ENCODE assay signal across 10 mouse cellular contexts in genomic region chr14:27242253-27242652, GRCm38 (mm10).
DNase-seq lines count a peak whose midpoint lies in the region; ATAC-seq and TF ChIP-seq lines count a peak whose summit lies in the region.
"Had no signal": no experiment of that assay in that cellular context is flagged by ENCODE, and none has a peak within 500 bp of the region (broad histone marks: within the 10 kb centered on the region; RNA-seq: fewer than 3 reads in every experiment).

No protein-coding gene starts in this region.

- 89% methylated on average over 8 of the region's 8 CpGs for WGBS in limb, embryonic 10.5 days
- 74% methylated on average over 8 of the region's 8 CpGs for WGBS in stomach, postnatal 0 days
- 92% methylated on average over 8 of the region's 8 CpGs for WGBS in midbrain, embryonic 16.5 days

- DNase-seq in heart, postnatal 14 days, result peak; percentile 36 to 40
- DNase-seq in limb, embryonic 10.5 days (ENCODE audit: low spot score), result no peak
- DNase-seq in stomach, postnatal 0 days (ENCODE audit: low spot score), result no peak
- DNase-seq in urinary bladder, postnatal 25 days (ENCODE audit: low spot score), result no peak
- DNase-seq: cerebellum, adult 9-11 months had no signal

- H3K4me2 ChIP-seq in stomach, postnatal 0 days (replicated peaks; ENCODE audit: low read depth), result no peak overlapping the region
- no peak overlapping the region for H3K4me2 ChIP-seq in midbrain, embryonic 16.5 days (ENCODE audit: low read length)
- H3K4me2 ChIP-seq: neural tube, embryonic 12.5 days had no signal

- peaks cover 70% of the 10 kb centered on the region for H3K4me1 ChIP-seq in megakaryocyte, embryonic 14.5 days
- peaks cover 14% of the 10 kb centered on the region for H3K4me1 ChIP-seq in limb, embryonic 10.5 days
- no peaks in the 10 kb centered on the region for H3K4me1 ChIP-seq in stomach, postnatal 0 days (replicated peaks; ENCODE audit: control insufficient read depth, insufficient read depth)
- H3K4me1 ChIP-seq in midbrain, embryonic 16.5 days (ENCODE audit: control insufficient read depth, insufficient read depth, low read length), result no peaks in the 10 kb centered on the region
- H3K4me1 ChIP-seq: neural tube, embryonic 12.5 days had no signal

- H3K27me3 ChIP-seq in megakaryocyte, embryonic 14.5 days (replicated peaks), result no peaks in the 10 kb centered on the region
- H3K27me3 ChIP-seq in limb, embryonic 10.5 days (ENCODE audit: low read depth, poor library complexity, severe bottlenecking), result no peaks in the 10 kb centered on the region
- H3K27me3 ChIP-seq in stomach, postnatal 0 days (ENCODE audit: control insufficient read depth, insufficient read depth, low read length), result no peaks in the 10 kb centered on the region
- no peaks in the 10 kb centered on the region for H3K27me3 ChIP-seq in midbrain, embryonic 16.5 days (ENCODE audit: control insufficient read depth, insufficient read depth, low read depth, low read length)
- H3K27me3 ChIP-seq: neural tube, embryonic 12.5 days had no signal

- TF ChIP-seq EP300 in stomach, postnatal 0 days (optimal IDR thresholded peaks at IDR 0.05), result no peak

- no peak overlapping the region for H3K9ac ChIP-seq in stomach, postnatal 0 days (ENCODE audit: low read length)
- no peak overlapping the region for H3K9ac ChIP-seq in midbrain, embryonic 16.5 days (ENCODE audit: low read depth, low read length)
- H3K9ac ChIP-seq: neural tube, embryonic 12.5 days had no signal

- intact Hi-C loops in heart, postnatal 14 days (cut with DNase I), result no loop called here

- ATAC-seq in megakaryocyte, adult 5-6 weeks (ENCODE audit: poor library complexity, severe bottlenecking), result no peak
- ATAC-seq in stomach, postnatal 0 days (ENCODE audit: low FRiP score, low TSS enrichment), result peak; percentile 60
- no peak for ATAC-seq in midbrain, embryonic 16.5 days
- ATAC-seq in monocyte, adult 5-6 weeks (replicated peaks; ENCODE audit: insufficient number of reproducible peaks, low FRiP score, low TSS enrichment, poor library complexity, severe bottlenecking), result no peak

- no peak for TF ChIP-seq CTCF in stomach, postnatal 0 days (IDR thresholded peaks at IDR 0.05; ENCODE audit: low read depth)

- H3K4me3 ChIP-seq in megakaryocyte, embryonic 14.5 days (replicated peaks), result peak overlapping the region; percentile 23
- no peak overlapping the region for H3K4me3 ChIP-seq in limb, embryonic 10.5 days
- no peak overlapping the region for H3K4me3 ChIP-seq in stomach, postnatal 0 days (ENCODE audit: low read depth, low read length)
- no peak overlapping the region for H3K4me3 ChIP-seq in midbrain, embryonic 16.5 days (ENCODE audit: low read depth, low read length)
- H3K4me3 ChIP-seq: neural tube, embryonic 12.5 days had no signal

- 0 out of 2 replicates have a peak overlapping the region, but pooled peaks have one; percentile 9 for H3K27ac ChIP-seq in limb, embryonic 10.5 days
- H3K27ac ChIP-seq in stomach, postnatal 0 days (replicated peaks), result no peak overlapping the region
- no peak overlapping the region for H3K27ac ChIP-seq in midbrain, embryonic 16.5 days (ENCODE audit: low read length)
- H3K27ac ChIP-seq: neural tube, embryonic 12.5 days had no signal

- H3K36me3 ChIP-seq in megakaryocyte, embryonic 14.5 days (replicated peaks; ENCODE audit: low read length), result no peaks in the 10 kb centered on the region
- no peaks in the 10 kb centered on the region for H3K36me3 ChIP-seq in limb, embryonic 10.5 days
- no peaks in the 10 kb centered on the region for H3K36me3 ChIP-seq in stomach, postnatal 0 days (ENCODE audit: control insufficient read depth, insufficient read depth, low read length)
- no peaks in the 10 kb centered on the region for H3K36me3 ChIP-seq in midbrain, embryonic 16.5 days (ENCODE audit: control insufficient read depth, insufficient read depth, low read length)
- H3K36me3 ChIP-seq: neural tube, embryonic 12.5 days had no signal

- no peaks in the 10 kb centered on the region for H3K9me3 ChIP-seq in megakaryocyte, embryonic 14.5 days
- no peaks in the 10 kb centered on the region for H3K9me3 ChIP-seq in limb, embryonic 10.5 days (replicated peaks)
- no peaks in the 10 kb centered on the region for H3K9me3 ChIP-seq in stomach, postnatal 0 days (ENCODE audit: control insufficient read depth, low read length)
- H3K9me3 ChIP-seq in midbrain, embryonic 16.5 days (replicated peaks; ENCODE audit: control insufficient read depth, low read length, poor library complexity, severe bottlenecking), result no peaks in the 10 kb centered on the region
- H3K9me3 ChIP-seq: neural tube, embryonic 12.5 days had no signal

Comparison
In these comparisons a context has a peak if more than half of its experiments do, and no peak if none do; other contexts are left out.
1. DNase-seq: peak in heart, postnatal 14 days (2 of 2); none in limb, embryonic 10.5 days (single experiment), stomach, postnatal 0 days (single experiment) and urinary bladder, postnatal 25 days (single experiment).